Comparison of ENCODE assay signal across 27 mouse cellular contexts in genomic region chr4:107357172-107357571, GRCm38 (mm10). TPM values are rescaled to one million over a fixed set of nuclear protein-coding genes. Genes with fewer than 3 reads are reported as not detected.
"Had no signal": no experiment of that assay in that cellular context is flagged by ENCODE, and none has a peak within 500 bp of the region (broad histone marks: within the 10 kb centered on the region; RNA-seq: fewer than 3 reads in every experiment).

No protein-coding gene starts in this region.

RNA-seq across cellular contexts. Expression of gene Dio1, which starts 50.2 kb away (rescaled TPM):
- total RNA-seq: common myeloid progenitor, adult 5-6 weeks; forebrain, postnatal 0 days; gastrocnemius, adult 18-20 months; gastrocnemius, postnatal 14 days; gastrocnemius, postnatal 25 days; gastrocnemius, postnatal 36 days; gastrocnemius, postnatal 4 days; granulocyte monocyte progenitor cell, adult 5-6 weeks; heart, adult 18-20 months; heart, adult 2 months; heart, adult 8-10 months had no signal
- polyA plus RNA-seq: cortical plate, adult 2 months; embryonic facial prominence, embryonic 10.5 days; embryonic facial prominence, embryonic 11.5 days; embryonic facial prominence, embryonic 12.5 days; embryonic facial prominence, embryonic 13.5 days; embryonic facial prominence, embryonic 14.5 days; erythroblast, embryonic 14.5 days; forebrain, embryonic 10.5 days; forebrain, embryonic 11.5 days; forebrain, embryonic 12.5 days; forebrain, embryonic 13.5 days; forebrain, embryonic 14.5 days; forebrain, embryonic 15.5 days; forebrain, embryonic 16.5 days; forebrain, postnatal 0 days; frontal cortex, adult 2 months; heart, adult 2 months; heart, embryonic 10.5 days had no signal
